Mouse (Mus musculus) testis, postnatal 14 days (tissue): ENCODE data around the gene Iqcd.

Experiments used
- DNase-seq: peaks from one replicate; pipeline ENCODE4 v3.0.0; 2021; ENCODE audit warnings: low spot score

Iqcd gene

DNA sequence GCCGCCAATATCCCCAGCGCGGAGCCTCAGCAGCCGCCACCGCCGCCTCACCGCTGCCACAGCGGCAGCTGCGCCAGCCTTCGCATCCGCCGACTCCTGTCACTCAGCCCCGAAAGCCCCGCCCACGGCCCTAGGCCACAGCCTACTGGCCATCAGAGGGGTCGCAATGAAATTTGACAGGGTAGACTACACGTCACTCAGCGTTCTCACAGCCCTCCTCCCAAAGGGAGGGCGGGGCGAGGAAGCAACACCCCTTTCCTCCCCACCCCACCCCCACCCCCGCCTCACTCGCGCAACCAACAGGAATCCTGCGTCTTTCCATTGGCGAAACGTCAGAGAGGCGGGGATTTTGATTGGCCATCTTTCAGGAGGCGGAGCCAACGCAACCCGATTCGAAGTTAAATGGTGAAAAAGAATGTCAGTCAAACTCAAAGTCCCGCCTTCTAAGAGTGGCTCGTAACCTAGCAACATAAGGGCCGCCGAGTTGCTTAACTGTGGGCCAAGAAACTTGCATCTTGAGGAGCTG is at the start of gene Iqcd, which contains the start of gene Tpcn1:
Gene Iqcd, plus strand, starts transcription at position 448 of the 526 bp plus-strand sequence.
Gene Tpcn1, minus strand, starts transcription at position 105 of the 526 bp plus-strand sequence.
- peak; percentile 98 for DNase-seq

DNA sequence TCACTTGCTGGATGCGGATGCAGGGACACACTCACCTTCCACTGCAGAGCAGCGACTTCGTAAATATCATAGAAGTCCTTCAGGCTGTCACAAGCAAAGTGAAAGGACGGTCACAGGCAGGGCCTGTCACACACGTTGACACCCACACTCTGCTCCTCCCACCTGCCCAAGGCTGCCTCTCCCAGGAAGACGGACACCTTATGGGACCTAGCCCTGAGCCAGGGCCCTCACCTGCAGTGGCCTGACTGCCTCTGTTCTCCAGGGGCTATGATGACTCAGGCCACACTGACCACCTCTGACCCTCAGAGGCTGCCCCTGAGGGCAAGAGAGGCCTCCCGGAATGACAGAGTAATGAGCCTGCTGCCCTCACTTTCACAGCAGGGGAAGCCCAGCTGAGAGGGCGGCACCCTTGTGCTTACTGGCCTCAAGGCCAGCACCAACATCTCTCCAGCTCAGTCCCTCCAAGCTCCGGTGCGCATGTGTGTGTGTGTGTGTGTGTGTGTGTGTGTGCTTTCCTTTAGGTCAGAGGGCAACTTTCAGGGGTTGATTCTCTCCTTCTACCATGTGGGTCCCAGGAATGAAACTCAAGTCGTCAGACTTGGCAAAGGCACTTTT is 40.5 kb upstream of the Iqcd start:
- no peak for DNase-seq

DNA sequence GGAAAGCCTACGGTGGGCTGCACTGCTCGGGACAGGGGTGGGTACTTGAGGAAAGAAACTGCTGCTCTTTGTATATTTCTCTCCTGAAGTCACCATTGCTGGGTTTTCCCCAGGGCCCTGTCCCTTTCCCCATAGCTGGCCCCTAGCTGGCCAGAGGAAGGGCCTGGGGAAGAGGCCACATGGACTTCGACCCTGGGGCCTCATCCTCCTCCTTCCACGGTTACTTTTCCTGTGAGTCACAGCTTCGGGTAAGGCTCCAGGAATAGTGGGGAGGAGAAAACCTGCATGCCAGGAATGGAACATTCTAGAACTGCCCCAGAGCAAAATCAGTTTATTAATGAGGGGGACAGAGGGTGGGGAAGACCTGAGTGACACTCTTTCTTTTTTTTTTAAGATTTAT is 38.7 kb upstream of the Iqcd start:
- DNase-seq, result no peak

- DNase-seq, result no peak
Observed at GRCm38 (mm10) chr5:120550673-120551072, 38.1 kb upstream of the Iqcd start.

DNA sequence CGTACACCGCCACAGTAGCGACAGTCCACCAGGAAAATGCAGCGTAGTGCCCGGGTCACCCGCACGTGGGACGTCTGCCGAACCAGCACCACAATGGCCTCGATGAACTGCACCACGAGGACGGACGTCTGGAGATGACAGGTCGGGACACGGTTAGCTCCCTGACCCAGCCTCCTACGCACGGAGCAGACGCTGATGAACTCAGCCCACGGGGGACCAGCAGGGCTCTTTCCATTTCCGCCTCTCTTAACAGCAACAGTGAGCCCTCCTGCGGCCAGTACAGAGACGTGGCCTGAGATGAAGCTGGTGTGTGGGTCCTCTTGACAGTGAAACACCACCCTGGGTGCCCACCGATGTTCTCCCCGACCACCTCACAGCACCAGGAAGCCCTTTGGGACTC is 32.9 kb upstream of the Iqcd start:
- DNase-seq, result no peak

DNA sequence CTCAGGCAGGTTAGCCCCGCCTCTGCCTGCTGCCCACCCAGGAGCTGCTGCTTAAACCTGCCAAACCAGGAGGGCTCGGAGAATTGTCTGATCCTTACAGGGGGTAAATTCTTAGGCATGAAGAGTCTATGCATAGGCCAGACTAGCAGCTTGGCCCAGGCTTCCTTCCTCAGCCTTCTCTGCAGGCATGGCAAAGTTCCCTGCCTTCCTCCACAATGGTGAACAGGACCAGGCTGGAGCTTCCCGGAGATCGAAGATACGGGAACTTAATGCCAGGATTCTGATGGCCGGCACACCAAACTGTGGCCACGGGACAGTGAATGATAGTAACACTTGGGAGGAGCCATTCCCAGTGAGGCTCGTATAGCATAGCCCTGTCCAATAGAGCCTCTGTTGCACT is 30.8 kb upstream of the Iqcd start:
- DNase-seq, result no peak

GRCm38 (mm10) chr5:120558762-120559161 is 30.1 kb upstream of the Iqcd start:
- DNase-seq, result no peak

GRCm38 (mm10) chr5:120560129-120560615 is 28.6 kb upstream of the Iqcd start:
- DNase-seq, result no peak

DNA sequence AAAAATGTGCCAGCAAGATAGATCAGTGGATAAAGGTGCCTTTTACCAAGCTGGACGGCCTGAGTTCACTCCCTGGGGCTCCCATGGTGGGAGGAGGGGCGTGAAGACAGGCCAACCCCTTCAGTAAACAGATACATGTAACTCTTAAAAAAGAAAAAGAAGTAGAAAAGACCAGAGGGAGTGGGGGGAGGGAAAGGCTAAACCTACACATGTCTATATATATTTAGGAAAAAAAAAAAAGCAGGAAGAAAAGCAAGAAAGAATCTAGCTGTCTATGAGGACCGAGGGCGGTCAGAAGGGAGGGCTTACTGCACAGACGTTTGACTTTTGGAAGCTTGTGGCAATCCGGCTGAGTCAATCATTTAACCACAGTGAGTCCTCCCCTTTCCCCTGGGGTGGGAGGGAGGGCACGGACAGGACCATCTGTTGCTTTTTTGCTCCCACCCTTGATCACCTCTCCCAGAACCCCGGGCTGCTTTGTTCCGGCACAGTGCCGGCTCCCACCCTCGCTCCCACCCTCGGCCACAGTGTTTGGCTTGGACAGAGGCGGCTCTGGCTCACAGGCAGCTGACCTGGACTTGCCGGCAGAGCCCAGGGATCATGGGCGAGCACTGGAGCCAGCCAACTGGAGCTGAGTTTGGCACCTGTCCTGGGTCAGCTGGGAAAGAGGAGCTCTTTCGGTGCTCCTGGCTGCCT is 28.1 kb upstream of the Iqcd start:
- DNase-seq, result peak; percentile 59

- peak; percentile 57 for DNase-seq
Observed at GRCm38 (mm10) chr5:120562956-120563913, 25.6 kb upstream of the Iqcd start.

- DNase-seq, result no peak
Observed at GRCm38 (mm10) chr5:120563914-120564311, 24.9 kb upstream of the Iqcd start.

DNA sequence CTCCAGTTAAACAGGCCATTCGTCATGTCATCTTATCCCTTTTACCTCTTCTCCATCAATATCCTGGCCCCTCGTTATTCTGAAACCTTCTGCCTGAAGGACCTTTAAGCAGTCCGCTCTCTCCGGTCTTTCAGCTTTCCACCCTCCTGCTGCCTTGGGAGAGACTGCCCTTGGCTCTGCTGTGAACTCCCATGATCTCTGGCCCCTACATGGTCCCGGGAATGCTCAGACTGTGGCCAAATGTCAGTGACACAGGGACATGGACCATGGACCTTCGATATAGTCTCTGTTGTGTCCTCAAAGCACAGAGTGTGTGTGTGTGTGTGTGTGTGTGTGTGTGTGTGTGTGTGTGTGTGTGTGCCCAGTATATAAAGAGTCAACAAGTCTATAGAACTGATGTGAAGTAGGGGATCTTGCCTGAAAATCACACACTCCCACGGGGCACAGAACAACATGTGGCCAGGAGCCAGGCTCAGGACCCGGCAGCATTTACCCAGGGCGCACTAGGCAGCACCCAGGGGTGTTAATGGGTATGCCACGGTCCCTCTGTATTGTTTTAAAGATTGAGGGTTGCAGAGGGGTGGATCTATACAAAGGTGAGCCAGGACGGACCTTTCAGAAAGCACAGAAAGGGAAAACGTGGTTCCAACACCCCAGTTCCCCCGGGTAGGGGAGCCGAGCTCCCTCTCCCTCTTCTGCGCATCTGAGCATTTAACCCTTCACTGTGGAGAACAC is 23.5 kb upstream of the Iqcd start:
- no peak for DNase-seq

DNA sequence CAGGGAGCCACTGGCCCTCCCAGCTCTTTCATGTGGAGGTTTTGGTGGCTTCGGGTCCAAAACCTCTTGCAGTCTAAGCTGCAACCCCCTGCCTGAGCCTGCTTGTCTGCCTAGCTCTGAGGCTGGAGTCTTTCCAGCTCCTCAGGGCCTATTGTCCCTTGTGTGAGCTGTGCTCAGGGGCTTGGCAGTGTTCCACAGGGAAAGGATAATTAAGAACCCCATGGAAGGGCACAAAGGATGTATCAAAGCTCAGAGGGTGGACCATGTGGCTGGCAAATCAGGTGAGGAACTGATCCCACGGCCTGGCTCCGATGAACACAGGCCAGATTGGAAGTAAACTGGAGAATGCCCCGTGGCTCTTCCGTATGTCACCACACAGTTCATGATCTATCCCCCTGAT is 22.7 kb upstream of the Iqcd start:
- DNase-seq, result peak; percentile 51

GRCm38 (mm10) chr5:120566681-120567252 is 22.0 kb upstream of the Iqcd start:
- DNase-seq, result no peak

- peak; percentile 59 for DNase-seq
Observed at GRCm38 (mm10) chr5:120567253-120567701, 21.5 kb upstream of the Iqcd start.

DNA sequence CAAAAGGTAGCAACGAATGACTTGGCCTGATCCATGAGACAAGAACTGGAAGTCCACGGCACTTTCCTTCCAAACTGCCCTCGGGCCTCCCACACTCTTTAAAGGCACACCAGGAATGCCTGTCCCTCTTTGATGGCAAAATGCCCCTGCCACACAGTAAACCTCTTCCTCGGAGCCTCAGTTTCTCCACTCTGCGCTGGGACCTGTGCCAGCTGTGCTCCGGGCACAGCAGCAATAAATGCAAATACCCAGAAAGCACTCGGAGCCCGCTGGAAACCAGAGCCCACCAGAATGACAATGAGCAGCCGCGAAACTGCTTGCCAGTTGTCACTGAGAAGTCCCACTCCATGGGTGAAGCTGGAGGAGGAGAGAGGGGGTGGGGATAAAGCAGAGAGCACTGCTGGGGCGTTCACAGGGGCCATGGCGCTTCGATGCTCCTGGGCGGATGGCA is 21.0 kb upstream of the Iqcd start:
- DNase-seq, result no peak

- no peak for DNase-seq
Observed at GRCm38 (mm10) chr5:120568336-120568768, 20.5 kb upstream of the Iqcd start.

DNA sequence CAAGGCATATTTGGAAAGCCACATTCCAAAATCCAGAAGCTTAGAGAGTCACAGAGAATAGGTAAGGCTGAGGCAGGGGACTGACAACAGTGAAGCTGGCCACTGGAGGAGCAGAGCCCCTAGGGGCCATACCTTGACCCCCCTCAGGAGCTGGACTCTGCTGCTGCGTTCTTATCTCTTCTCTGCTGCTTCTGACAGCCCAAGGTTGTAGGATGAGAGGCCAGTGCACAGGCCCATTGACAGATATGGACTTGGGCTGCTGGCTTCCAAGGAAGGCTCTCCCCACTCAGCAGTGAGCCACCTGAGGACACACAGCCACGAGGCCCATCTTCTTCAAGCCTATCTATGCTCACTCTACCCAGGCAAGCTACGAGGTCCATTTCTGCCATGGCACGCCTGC is 19.9 kb upstream of the Iqcd start:
- DNase-seq, result no peak

DNA sequence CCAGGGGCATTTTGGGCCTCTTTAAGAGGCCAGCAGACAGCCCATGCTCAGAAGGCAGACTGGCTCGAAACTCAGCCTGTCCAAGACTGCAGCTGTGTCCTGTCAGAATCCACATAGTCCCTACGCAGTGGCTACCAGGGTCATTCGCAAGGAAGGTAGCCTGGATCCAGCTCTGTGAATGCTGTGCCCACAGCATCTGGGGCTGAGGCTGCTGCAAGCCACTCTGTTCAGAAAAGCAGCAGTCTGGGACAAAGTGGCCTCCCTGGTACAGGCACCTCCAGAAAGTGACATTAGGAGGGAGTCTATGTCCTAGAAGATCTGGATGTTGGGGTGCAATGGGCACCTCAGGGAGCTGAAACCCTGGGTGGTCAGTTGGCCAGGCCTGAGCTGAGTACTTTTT is 19.0 kb upstream of the Iqcd start:
- no peak for DNase-seq

DNA sequence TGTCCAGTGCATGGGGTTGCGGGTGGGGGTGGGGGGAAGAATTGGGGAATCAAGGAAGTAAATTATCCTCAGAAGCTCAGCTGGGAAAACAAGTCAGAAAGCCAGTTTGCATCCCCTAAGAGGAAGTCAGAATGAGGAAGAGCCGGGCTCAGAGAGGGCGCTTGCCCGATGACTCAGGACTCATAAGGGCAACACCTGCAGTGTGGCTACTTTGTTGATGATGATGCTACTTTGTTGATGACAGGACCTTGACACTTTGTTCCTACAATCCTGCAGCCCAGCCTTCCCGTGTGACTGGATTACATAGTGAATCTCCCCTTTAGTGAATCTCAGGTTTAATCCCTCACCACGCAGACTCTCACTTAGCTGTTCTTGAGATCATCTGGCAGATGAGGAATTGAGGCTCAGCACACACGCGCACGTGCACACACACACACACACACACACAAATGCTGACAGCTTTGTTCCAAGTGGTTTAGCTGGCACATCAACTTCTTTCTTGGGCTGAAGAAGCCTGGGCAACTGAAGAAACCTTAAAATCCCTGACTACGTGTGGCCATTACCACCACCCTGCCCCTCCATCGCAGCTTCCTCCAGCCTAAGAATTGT is 18.4 kb upstream of the Iqcd start:
- DNase-seq, result no peak
